Mouse (Mus musculus) brain, embryonic 14.5 days (tissue): ENCODE measurements around the gene Tom1l1.

Experiments used
- CTCF ChIP-seq: fragments of 200-500 bp; IDR thresholded peaks from 2 replicates; pipeline ENCODE4 v1.5.1; 2012; ENCODE audit warnings: inconsistent platforms, mild to moderate bottlenecking, moderate library complexity, borderline replicate concordance; ENCODE audit not compliant: insufficient read depth, insufficient read length; ENCODE audit errors: extremely low read depth
- POLR2A ChIP-seq: fragments of 200-500 bp; IDR thresholded peaks from 2 replicates; pipeline ENCODE4 v1.6.1; 2012; ENCODE audit warnings: mild to moderate bottlenecking, inconsistent platforms, borderline replicate concordance; ENCODE audit not compliant: poor library complexity, insufficient read depth, insufficient read length, severe bottlenecking; ENCODE audit errors: extremely low read depth

DNA sequence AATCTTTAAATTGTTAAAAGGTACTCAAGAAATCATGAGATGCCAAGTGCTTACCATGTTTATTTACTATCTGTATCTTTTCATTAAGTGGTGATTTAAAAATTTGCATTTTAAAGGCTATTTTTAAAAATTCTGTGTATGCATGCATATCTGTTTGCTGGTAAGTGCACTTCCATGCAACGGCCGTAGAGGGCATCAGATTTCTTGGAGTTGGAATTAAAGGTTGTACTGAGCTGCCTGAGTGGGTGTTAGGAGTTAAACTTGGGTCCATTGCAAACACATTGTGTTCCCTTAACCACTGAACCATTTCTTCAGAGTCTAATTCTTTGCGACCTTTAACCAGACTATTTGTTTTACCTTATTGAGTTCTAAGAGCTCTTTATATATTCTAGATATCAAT, 29.6 kb upstream of the Tom1l1 start:
- TF ChIP-seq POLR2A (no peak), CTCF (no peak)
